Mouse (Mus musculus) embryo, embryonic 11.5 days (tissue): ENCODE data around the gene 1700001L19Rik.
"Not testable (repeated sequence)": the region's sequence is repeated elsewhere in the genome, so short reads cannot be mapped to it uniquely, and the experiment has no call there.

ENCODE experiments used
- DNase-seq: peaks from one replicate; pipeline ENCODE4 v3.0.0-alpha.2; 2012; ENCODE audit warnings: low read depth, low spot score

Gene 1700001L19Rik

DNA sequence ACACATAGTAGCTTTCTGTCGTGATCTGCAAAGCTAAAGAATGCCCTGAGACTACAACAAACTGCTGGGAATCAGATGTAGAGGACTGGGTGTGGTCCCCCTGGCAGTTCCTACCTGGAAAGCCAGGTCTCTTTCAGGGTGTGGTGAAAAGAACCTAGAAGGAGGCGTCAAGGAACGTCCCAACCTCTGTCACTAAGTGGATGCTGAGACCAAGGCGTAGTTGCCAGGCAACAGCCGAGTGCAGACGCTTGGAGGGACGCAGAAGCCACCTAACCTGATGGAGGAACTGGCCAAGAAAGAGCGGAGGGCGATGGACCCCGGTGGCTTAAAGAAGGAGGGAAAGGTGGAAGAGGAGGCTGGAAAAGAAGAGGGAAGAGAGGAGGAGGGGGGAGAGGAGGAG lies at the start of gene 1700001L19Rik:
Gene 1700001L19Rik, plus strand, starts transcription at position 223 of the 400 bp plus-strand sequence.
- no peak for DNase-seq

DNA sequence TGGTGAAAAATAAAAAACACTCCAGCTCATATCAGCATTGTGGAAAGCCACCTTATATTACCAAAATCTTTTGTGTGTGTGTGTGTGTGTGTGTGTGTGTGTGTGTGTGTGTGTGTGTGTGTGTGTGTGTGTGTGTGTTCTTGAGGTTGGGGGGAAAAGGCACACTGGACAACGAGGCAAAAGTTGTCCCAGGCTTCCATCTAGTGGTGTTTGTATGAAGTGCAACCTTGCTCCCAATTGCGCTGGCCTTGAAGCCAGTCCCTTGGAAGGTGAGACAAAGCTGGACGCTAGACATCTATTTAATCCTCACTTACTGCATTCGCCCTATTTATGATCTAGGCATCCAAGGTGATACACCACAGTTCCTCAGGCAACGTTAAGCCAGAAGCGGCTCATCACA lies 43.8 kb upstream of the 1700001L19Rik start:
- DNase-seq, result not testable (repeated sequence)

DNA sequence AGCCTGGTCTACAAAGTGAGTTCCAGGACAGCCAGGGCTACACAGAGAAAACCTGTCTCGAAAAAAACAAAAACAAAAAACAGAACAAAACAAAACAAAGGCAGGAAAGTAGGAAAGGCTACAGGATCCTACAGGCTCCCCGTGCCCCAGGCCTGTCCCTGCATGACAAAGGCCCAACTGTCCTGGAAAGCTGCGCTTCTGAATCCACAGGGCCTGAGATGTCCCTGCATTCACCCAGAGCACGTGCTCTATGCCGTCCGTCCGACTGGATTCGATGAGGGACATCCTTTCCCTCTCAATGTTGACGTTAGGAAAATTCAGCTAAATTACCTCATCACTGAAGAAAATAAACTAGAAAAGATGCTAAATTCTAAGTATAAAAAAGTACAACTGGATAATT lies 29.1 kb upstream of the 1700001L19Rik start:
- no peak for DNase-seq

DNA sequence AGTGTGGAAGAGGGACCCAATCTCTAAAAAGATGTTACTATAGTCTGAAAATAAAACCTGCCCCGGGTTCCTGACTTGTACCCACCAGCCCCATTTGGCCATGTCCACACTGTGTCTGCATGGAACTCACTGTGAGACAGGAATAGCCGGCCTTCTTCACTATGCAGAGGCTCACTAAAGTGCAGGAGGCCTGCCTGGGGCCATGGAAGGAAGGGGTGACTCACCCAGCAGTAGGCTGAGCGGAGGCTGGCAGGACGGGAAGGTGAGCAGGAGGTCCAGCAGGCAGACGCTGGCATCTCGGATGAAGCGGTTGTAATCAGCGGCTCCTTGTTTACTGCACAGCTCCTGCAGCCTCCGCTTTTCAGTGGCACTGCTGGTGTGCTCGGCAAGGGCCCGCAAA lies 28.7 kb upstream of the 1700001L19Rik start:
- no peak for DNase-seq

DNA sequence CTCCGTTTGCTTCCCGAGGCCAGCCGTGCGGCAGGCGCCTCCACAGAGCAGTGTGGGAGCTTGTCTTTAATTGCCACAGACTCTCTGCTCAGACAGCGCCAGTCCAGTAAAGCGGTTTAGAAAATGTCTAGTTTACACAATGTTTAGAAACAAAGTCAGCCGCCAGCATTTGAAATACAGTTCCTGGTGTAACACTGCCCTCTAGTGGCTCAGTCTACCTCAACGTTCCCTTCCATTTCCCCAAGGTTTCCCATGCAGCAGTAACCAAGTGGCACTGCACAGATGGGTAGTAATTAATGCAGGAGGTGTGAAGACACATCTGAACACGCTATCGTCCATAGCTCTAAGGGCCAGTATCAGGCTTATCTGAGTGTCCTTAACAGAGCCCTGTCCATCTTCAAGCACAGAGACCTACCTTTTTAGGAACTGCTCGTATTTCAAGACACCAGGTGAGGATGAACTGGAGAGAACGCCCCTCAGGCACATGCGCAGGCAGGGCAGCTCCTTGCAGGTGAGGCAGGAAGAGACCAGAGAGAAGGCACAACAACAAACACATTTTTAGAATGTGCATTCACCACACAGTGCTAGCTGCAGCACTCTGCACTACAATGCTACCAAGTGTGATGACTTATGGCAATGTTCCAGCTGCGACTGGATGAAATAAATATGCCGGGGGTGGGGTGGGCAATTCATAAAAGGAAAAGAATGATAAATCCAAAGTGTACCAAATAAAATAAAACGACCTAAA lies 27.5 kb upstream of the 1700001L19Rik start:
- peak; percentile 50 for DNase-seq

DNA sequence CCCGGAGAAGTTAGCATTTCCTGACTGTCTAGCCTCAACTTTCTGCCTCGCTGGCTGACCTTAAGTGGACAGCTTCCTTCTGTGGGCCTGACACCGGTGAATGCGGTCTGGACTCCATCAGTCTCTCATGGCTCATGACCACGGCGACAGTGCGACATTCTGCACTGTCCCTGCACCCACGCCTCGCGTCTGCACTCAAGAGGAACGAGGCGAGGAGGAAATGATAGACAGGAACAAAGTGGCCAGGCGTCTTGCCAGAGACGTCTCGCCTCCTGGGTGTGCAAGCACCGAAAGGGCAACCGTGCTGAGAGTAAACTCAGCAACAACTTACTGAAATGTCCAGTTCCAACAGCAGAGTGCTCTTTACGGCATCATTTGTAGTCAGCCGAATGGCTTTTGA lies 25.0 kb upstream of the 1700001L19Rik start:
- DNase-seq, result no peak

DNA sequence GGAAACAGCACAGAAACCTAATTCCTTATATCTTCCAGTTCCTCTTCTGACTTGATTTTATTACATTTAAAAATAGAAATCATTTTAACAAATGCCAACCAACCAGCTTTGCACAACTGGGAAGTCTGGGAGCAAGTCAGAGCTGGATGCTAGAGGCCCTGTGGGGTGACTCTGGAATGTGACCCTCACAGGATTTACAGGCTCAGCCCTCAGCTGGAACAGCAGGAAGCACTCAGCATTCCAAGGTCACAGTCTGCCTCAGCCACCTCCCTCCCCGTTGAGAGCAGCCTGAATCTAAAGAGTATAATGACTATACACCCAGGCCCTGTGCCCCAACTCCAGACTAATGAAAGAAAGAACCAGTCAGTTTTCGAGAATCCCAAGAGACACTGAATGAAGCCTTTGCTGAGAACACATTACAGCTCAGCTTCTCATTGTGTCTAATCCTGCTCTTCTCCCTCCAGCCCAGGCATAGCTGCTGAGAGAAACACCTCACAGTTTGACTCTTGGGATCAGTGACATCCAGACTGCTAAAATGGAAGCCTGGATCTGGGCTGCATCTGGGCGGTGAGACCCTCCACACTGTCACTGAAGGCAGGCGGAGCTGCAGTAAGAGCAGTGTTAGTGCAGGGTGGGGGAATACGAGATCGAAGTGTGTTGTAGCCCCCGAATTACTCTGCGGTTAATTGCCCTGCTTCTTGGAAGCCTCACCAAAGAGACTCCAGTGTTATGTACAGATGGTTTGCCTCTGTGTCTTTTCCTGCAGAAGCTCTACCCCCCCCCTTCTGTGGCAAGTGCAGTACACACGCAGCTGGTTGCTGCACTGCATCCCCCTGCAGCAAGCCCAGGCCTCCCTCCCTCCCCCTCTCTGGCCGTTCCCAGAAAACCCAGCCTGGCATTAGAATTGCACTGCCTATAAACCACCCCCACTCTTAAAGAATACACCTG lies 24.0 kb upstream of the 1700001L19Rik start:
- peak; percentile 49 for DNase-seq

DNA sequence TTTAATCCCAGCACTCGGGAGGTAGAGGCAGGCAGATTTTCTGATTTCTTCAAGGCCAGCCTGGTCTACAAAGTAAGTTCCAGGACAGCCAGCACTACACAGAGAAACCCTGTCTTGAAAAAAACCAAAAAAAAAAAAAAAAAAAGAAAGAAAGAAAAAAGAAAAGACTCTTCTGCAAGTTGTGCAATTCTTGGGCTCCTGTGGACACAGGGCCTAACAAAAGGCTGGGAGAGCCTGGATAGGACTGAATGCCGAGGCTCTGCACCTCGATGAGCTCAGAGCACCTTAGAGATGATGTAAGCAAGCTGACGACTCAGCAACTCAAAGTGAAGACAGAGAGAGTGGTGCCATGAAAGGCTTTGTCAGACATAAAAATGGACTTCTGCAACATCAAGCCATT lies 22.8 kb upstream of the 1700001L19Rik start:
- no peak for DNase-seq

DNA sequence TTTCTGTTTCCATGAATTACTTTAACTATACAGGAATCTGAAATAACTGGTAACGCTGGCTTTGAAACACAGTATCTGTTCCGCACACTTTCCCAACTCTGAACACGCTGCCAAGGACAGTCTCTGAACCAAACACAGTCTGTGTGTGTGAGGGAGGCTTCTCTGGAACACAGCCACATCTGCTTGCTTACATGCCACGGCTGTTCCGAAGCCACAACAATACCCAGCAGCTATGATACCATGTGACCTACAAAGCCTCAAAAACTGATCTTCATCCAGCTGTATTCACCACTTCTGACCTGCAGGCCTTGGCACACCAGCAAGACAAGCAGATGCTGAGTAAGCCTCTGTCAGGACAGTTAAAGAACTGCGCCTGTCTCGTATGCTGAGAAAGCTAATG lies 19.3 kb upstream of the 1700001L19Rik start:
- no peak for DNase-seq

DNA sequence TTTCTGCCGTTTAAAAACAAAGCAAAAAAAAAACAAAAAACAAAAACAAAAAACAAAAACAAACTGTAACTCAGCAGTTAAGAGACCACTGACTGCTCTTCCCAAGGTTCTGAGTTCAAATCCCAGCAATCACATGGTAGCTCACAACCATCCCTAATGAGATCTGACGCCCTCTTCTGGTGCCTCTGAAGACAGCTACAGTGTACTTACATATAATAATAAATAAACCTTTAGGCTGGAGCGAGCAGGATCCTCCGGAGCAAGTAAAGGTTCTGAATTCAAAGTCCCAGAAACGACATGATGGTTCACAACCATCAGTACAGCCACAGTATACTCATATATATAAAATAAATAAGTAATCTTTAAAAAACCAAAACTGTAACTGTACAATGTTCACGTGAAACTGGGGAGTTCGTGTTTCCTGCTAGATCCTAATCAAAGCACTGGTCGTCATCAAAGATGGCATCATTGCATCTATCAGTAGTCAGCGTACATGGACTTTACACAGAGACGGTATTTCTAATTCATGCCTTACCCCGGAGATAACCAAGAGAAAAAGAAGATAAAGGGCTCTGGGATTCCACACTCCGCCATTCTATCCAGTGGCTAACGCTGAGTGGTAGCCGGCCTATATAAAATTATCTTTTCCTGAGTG lies 16.0 kb upstream of the 1700001L19Rik start:
- no peak for DNase-seq

DNA sequence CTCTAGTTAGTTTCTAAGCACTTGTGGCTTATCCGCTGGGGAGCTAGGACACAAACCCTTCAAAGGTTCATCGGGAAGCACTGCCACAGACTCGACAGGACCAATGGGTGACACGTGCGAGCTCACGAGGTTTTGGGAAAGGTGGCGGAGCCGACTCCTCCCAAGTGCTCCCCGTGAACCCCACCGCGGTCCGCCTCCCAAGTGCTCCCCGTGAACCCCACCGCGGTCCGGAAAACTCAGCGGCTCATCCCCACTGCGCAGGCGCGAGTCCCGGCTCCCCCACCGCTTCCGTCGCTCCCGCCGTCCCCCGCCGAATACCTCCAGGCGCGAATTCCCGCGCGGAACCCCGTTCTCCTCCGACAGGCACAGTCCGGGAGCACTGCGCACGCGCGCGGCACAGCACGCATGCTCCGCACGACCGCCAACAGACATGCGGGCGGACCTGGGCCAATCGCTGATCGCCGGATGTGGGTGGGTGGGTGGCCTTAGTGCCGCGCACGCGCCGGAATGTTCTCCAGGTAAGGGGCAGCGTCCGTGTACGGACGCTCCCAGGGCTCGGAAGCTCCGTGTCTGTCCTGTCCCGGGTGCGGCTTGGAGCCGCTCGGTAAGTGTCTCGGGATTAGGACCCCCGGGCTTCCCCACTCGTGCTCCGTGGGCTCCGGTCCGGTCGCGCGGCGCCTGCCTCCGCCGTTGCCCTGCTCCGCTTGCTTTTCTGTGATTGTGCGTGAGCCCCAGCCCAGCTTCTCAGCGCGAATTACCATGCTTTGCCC lies 15.3 kb upstream of the 1700001L19Rik start, which contains the start of the genes Mtrr and Fastkd3:
Gene Mtrr, minus strand, starts transcription at position 403 of the 770 bp plus-strand sequence.
Gene Fastkd3, plus strand, starts transcription at position 488 of the 770 bp plus-strand sequence.
- DNase-seq, result peak; percentile 95

DNA sequence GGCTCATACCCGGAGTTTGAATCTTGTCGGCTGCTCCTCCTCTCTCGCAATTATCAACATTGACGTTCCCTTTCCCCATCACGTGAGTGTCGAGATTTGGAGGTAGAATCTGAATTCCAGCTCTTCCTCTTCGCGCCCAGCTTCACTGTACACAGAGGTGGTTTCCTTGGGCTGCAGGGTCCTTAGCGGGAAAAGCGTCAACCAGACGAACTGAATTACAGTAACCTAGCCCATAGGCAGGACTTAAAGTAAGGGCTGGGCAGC lies 14.8 kb upstream of the 1700001L19Rik start:
- no peak for DNase-seq

DNA sequence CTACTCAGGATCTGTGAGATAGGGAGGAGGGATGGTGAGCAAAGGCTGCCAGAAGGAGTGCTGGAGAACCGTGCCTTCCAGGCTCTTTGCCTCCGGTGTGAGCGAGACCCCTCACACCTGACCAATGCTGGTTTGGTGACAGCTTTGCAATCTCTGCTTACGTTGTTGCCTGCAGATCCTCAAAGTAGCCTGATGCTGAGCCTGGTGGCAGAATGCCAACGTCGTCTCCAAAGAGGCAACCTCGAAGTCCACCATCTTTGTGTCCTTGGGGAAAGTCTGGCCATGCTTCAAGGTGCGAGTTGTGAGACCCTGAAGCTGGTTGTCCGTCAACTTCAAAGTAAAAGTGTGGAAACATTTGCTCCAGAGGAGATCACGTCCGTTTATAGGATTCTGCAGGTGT lies 13.3 kb upstream of the 1700001L19Rik start:
- no peak for DNase-seq

DNA sequence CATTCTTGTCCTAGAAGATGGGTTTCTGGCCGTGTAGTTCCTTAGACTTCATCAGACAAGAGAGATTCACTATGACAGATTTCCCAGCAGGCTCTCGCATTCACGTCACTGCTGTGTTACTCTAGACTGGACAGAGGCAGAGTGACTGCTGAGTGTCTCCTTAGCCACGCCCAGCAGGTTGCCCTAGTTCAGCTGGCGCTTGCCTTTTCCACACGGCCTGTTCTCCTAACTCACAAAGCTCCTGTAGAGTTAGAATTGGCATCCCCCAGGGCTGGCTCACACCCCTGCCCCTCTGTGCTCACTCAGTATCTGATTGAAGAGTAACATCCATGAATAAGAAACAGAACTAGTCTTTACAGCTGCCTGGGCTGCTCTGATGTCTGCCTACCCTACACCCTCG lies 11.8 kb upstream of the 1700001L19Rik start:
- no peak for DNase-seq

DNA sequence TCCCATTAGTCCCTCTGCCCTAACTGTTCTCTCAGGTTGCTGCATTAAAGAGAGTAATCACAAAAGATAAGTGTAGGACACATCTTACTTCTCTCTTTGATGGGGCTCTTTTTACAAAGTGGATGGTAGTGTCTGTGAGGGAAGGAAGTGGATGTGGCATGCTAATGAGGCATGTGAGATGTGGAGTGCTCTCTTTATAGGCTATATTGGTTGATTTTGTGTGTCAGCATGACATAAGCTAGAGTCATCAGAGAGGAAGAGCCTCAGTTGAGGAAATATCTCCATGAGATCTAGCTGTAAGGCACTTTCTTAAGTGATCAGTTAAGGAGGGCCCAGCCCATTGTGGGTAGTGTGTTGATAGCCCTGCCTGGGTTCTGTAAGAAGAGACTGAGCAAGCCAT lies 8.9 kb upstream of the 1700001L19Rik start:
- DNase-seq, result no peak

DNA sequence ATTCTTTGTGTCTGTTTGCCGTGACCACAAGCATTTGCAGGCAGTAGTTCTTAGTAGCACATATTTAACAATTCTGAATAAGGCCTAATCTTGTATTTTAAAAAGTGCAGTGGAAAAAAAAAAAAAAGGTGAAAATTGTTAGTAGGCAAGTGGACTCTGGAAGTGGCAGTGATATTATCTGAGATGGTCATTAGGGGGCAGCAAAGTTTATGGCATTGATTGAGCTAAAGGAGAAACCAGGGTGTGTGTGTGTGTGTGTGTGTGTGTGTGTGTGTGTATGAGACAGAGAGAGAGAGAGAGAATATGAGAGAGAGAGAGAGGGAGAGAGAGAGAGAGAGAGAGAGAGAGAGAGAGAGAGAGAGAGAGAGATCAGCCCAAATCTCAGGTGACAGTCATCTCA lies 3.4 kb upstream of the 1700001L19Rik start:
- no peak for DNase-seq

DNA sequence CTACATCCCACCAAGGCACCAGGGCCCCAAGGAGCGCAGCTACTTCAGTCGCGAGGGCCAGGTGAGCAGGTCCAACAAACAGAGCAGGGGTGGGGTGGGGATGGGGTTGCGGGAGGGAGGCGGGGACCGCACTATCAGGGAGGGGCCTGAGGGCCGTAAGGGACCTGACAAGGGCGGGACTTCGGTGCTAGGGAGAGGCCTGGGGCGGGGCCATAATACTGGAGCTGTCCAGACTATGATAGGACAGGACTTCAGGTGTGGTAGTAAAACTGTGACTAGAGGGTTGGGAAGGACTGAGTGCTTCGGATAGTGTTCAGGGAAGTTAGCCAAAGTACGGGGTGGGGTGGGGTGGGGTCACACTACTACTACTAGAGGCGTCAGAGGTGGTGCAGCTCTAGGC lies 446 bp downstream of the 1700001L19Rik start:
- DNase-seq, result no peak

DNA sequence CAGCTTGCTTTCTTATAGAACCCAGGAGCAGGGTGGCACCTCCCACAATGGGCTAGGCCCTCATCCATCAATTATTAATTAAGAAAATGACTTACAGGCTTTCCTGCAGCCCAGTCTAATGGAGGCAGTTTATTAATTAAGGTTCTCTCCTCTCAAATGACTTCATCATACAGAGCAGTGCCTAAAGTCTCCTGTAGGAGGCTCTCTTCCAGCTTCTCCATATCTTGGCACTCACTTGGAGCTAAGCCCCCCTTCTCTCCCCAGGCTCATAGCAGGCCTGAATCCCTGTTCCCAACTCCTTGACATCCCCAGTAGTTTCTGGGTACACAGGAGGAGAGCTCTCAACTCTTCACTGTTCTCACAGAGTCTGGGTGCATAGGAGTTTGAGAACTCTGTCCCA lies 1.7 kb downstream of the 1700001L19Rik start:
- no peak for DNase-seq

DNA sequence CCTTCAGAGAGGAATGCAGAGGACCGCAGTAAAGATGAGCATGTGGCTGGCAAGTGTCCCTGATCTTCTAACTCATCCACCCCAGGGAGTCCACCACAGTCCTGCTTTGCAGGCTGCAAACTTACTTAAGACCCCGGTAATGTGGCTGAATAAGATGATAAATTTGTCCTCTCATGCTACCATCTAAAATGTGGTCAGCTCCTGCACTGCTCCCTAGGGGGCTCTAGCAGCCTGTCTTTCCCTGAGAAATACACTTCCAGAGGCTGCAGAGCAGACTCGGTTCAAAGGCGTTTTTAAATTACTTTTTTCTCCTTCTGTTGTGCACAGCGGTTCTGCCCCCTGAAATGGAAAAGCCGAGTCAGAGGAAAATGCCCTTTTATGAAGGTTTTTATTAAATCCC lies 4.0 kb downstream of the 1700001L19Rik start:
- DNase-seq, result no peak

DNA sequence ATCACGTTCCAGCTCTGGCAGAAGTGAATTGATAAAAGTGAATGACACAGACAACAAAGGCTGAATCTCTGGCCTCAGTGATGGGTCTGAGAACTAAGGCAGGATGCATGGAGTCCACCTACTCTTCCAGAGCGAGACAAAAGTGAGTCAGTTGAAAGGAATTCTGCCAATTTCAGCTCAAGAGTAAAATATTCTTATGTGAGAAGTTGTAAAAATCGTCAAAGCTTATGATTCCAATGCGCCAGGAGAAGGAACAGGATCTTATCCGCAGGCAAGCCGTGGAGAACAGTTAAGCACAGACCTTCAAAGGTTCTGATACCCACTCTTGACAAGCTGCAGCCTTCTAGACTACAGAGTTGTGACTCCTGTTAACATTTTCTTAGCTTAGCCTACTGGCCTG lies 5.9 kb downstream of the 1700001L19Rik start:
- DNase-seq, result no peak

DNA sequence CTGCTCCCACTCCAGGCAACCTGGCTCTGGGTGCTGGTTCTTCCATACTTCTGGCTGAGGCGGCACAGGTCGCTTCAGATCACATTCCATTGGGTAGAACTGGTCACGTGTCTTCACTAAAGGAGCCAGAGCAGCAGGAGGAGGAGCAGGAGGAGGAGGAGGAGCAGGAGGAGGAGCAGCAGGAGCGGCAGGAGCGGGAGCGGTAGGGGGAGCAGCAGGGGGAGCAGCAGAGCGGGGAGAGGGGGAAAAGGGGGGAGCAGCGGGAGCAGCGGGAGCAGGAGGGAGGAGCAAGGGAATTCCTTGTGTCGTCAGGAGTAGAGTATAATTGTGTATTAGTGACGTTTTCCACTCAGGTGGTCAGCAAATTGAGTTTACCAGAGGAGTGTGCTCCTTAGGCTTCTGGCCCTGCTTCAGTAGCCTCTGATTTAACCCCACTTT lies 8.5 kb downstream of the 1700001L19Rik start:
- peak; percentile 27 for DNase-seq
